Mouse (Mus musculus) thymus, adult 2 months (tissue): Measurements from ENCODE around the gene Atrn.

ENCODE experiments used
- CTCF ChIP-seq: fragments of 200-500 bp; IDR thresholded peaks from 2 replicates; pipeline ENCODE4 v1.5.1; 2012; ENCODE audit warnings: mild to moderate bottlenecking, control low read depth, low read length, moderate library complexity, borderline replicate concordance; ENCODE audit not compliant: control insufficient read depth, poor library complexity, insufficient read depth; ENCODE audit errors: extremely low read depth
- POLR2A ChIP-seq: fragments of 200-500 bp; IDR thresholded peaks from 2 replicates; pipeline ENCODE4 v1.6.1; 2012; ENCODE audit warnings: mild to moderate bottlenecking, low read length, control low read depth, moderate library complexity; ENCODE audit not compliant: control insufficient read depth, poor library complexity, insufficient read depth; ENCODE audit errors: extremely low read depth

DNA sequence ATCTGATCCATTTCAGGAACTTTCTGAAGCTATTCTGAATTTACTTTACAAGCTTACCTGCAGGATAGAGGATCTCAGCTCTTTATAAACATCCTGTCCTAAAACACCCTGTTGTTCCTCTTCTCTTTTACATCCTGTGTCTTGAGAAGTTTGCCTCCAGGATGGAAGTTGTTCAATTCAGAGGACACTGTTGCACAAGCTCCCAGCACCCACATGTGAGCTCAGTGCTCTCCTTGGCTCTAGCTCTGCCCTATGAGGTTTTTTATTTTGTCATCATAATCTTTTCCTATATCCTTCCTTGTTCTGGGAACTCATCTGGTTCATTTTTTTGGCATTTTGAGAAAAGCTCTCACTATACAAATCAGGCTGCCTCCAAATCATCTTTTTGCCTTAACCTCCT, 130.5 kb downstream of the Atrn start:
- TF ChIP-seq CTCF (no peak), POLR2A (no peak)
